Mouse (Mus musculus) gastrocnemius, adult 2 months (tissue): ENCODE data around the gene Nlrx1. TPM values are rescaled to one million over a fixed set of nuclear protein-coding genes. Genes with fewer than 3 reads are reported as not detected.

Source experiments
- DNase-seq: peaks from one replicate; pipeline ENCODE4 v3.0.0; 2022
- H3K27ac ChIP-seq: fragments of 200-600 bp; 2 replicates; pipeline ENCODE4 v1.8.1; 2022; ENCODE audit warnings: mild to moderate bottlenecking
- H3K4me3 ChIP-seq: fragments of 200-600 bp; 2 replicates; pipeline ENCODE4 v1.8.1; 2022; ENCODE audit warnings: mild to moderate bottlenecking, moderate library complexity
- CTCF ChIP-seq: fragments of 200-600 bp; IDR thresholded peaks from 2 replicates; pipeline ENCODE4 v1.8.1; 2022; ENCODE audit warnings: antibody characterized with exemption, mild to moderate bottlenecking, moderate library complexity
- intact Hi-C: fragments of 180-260 bp; cut with DNase I; formaldehyde crosslinking; loops from one replicate; pipeline ENCODE4 v1.15.1; 2025
- total RNA-seq, 2 experiments: library from RNA; stranded (reverse); gene quantifications; 2 replicates each; pipeline ENCODE4 v1.2.3; 2021

Gene Nlrx1
- total RNA-seq, 2 experiments from 2014 or later = 19.2 to 20.8 TPM

- H3K27ac ChIP-seq = 0 out of 2 replicates have a peak overlapping the region, but pooled peaks have one; percentile 5
- intact Hi-C loops = no loop called here
- no peak for DNase-seq
- H3K4me3 ChIP-seq = no peak overlapping the region
- TF ChIP-seq CTCF = no peak
These were observed 7.0 kb downstream of the Nlrx1 start for GRCm38 (mm10) chr9:44261388-44261787.

- H3K27ac ChIP-seq = no peak overlapping the region
- no peak for DNase-seq
- H3K4me3 ChIP-seq = no peak overlapping the region
- TF ChIP-seq CTCF = no peak
- intact Hi-C loops = no loop called here
These were observed 9.4 kb downstream of the Nlrx1 start for GRCm38 (mm10) chr9:44259014-44259413.

GRCm38 (mm10) chr9:44256213-44256612 is 12.2 kb downstream of the Nlrx1 start:
- intact Hi-C loops = no loop called here
- DNase-seq = no peak
- Histone ChIP-seq H3K27ac (no peak overlapping the region), H3K4me3 (no peak overlapping the region)
- TF ChIP-seq CTCF = no peak

DNA sequence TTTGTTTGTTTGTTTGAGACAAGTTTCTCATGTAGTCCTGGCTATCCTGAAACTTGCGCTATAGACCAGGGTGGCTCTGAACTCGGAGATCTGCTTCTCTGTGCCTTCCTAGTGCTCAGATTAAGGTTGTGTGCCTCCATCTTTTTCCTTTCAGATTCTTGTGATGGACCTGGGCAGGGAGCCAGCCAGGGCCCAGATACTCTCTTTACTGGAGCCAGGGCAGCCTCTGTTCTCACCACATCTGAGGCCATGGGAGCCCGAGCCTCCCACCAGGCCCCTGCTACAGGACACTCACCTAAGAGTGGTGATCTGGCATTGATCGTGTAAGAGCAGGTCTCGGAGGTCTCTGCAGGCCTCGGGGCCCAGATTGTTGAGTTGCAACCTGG is 13.3 kb downstream of the Nlrx1 start:
- DNase-seq = no peak
- intact Hi-C loops = no loop called here
- H3K27ac ChIP-seq = no peak overlapping the region
- no peak for TF ChIP-seq CTCF
- no peak overlapping the region for H3K4me3 ChIP-seq

DNA sequence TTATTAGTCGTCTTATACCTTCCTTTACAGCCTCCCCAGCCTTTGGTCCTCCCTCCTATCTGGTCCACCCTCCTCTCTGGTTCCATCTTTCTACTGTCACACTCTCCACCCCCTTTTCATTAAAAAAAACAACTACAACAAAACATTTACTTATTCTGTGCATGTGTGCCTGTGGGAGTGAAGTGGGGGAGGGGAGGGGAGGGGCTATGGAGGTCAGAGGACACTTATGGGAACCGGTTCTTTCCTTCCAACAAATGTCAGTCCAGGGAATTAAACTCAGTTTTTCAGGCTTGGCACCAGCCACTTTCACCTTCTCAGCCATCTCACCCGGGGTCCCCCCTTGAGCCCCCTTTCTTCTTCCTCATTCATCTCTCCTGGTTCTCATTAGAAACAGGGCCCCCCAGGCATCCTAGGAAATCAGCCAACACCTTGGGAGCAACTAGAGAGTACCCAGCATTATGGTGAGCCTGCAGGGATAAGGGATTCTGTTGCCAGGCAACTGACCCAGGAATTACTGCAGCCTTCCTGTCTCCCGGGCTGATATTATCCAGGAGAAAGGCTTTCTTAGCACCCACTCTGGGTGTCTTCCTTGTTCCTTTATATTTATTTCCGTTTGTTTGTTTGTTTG is 13.8 kb downstream of the Nlrx1 start:
- intact Hi-C loops = no loop called here
- Histone ChIP-seq H3K4me3 (no peak overlapping the region), H3K27ac (no peak overlapping the region)
- TF ChIP-seq CTCF = no peak
- DNase-seq = no peak

- intact Hi-C loops = no loop called here
- no peak for DNase-seq
- TF ChIP-seq CTCF = no peak
- Histone ChIP-seq H3K4me3 (no peak overlapping the region), H3K27ac (no peak overlapping the region)
These were observed 15.0 kb downstream of the Nlrx1 start for GRCm38 (mm10) chr9:44253441-44253840.

DNA sequence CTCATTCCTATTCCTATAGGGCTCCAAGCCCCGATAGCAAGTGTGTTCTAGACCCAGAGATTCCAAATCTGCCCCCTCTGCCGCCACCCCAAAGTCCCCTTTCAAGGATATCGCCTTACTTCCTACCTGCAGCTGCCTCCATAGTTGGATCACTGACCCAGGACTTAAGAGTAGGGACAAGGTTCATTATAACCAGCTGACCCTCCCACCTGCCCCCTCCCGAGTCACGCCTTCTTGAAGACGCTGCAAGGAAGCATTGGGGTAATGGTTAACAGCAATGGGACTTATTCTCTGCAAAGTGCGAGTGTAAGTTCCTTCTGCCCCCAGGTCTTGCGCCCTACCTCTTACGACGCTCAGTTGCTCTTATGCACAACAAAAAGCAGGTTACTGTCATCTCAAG is 17.1 kb downstream of the Nlrx1 start, which contains the start of gene Pdzd3:
Gene Pdzd3, minus strand, starts transcription at position 158 of the 400 bp plus-strand sequence.
- no peak for TF ChIP-seq CTCF
- no peak within 1 kb of the TSS for H3K4me3 ChIP-seq
- no peak within 1 kb of the TSS for H3K27ac ChIP-seq
- intact Hi-C loops = no loop called here
- DNase-seq = no peak

GRCm38 (mm10) chr9:44250445-44250844 is 18.0 kb downstream of the Nlrx1 start:
- intact Hi-C loops = no loop called here
- H3K27ac ChIP-seq = no peak overlapping the region
- DNase-seq = no peak
- TF ChIP-seq CTCF = no peak
- H3K4me3 ChIP-seq = no peak overlapping the region

- peak; percentile 83 for DNase-seq
- peak; percentile 76 for TF ChIP-seq CTCF
- Histone ChIP-seq H3K27ac (peak overlapping the region; percentile 83), H3K4me3 (peak overlapping the region; percentile 37)
- intact Hi-C loops = loop anchor here (5.0 kb wide), 2 partner anchors 122 to 143 kb away; no protein-coding TSS in a partner anchor
These were observed 18.9 kb downstream of the Nlrx1 start for GRCm38 (mm10) chr9:44249181-44250146.

DNA sequence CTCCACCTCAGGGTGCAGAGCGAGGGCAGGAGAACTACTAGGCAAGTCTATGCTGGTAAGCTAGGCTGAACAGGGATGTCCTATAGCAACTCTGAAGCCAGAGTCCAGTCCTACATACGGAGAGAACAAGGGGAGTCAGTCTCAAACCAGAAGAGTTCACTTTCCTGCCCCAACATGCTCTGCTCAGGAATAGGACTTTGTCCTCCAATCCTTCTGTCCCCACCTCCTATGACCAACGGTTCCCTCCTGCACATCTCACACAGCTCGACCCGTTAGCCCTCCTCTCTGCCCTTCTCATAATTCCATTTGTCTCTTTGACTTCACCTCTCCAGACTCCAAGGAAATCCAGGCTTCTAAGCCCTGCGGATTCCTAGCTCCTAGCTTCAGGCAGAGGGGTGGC is 20.5 kb downstream of the Nlrx1 start:
- intact Hi-C loops = loop anchor here (5.0 kb wide), 2 partner anchors 121 to 144 kb away; no protein-coding TSS in a partner anchor
- Histone ChIP-seq H3K4me3 (no peak overlapping the region), H3K27ac (no peak overlapping the region)
- DNase-seq = no peak
- TF ChIP-seq CTCF = no peak

DNA sequence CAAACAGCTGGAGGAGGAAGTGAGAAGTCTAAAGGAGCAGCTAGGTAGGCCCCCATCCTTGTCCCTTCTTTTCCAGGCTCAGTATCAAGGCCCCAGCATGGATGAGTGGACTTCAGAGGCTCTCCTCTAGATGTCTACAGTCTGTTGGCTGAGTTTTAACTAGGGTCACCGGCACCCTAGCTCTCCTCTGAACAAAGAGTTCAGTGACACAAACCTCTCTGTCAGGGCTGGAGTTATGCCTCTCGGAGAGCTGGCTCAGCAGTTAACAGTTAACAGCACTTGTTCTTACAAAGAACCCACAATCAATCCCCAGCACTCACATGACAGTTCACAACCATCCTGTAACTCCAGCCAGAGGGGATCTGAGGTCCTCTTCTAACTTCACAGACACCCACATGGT is 24.8 kb downstream of the Nlrx1 start:
- TF ChIP-seq CTCF = no peak
- intact Hi-C loops = no loop called here
- H3K4me3 ChIP-seq = no peak overlapping the region
- H3K27ac ChIP-seq = no peak overlapping the region
- no peak for DNase-seq

DNA sequence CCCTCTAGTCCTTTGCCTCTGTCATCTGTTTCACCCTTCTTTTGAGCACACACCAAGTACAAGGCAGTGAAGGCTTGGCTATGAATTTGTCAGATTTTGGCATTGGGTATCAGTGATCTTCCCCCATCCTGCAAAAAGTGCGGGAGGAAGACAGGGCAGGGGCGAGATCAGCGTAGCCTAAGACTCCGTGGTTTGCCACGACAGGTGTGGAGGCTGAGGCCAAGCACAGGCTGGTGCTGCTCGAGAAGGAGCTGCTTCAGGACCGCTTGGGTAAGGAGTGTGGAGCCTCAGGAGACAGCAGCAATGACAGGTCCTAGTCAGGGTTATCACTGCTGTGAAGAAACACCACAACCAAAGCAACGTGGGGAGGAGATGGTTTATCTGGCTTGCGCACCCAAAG is 27.0 kb downstream of the Nlrx1 start:
- Histone ChIP-seq H3K4me3 (no peak overlapping the region), H3K27ac (no peak overlapping the region)
- intact Hi-C loops = no loop called here
- DNase-seq = no peak
- TF ChIP-seq CTCF = no peak

DNA sequence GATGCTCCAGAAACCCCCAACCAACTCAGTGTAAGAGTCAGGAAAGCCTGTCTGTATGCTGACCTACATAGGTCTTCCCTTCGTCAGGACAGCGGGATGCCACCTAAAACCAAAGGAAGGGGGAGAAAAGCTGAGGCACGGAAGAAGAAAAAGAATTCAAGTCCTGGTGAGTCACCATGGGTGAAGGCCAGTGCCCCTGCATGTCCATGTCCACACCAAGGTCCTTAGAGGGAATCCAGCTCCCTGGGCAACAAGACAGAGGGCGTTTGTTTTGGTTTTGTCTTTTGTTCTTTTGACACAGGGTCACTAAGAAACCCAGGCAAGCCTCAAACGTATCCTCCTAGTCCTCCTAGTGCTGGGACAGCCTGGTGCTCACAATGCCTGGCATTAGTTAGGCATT is 27.5 kb downstream of the Nlrx1 start:
- Histone ChIP-seq H3K4me3 (no peak overlapping the region), H3K27ac (no peak overlapping the region)
- DNase-seq = no peak
- intact Hi-C loops = no loop called here
- no peak for TF ChIP-seq CTCF
